Mouse (Mus musculus): ENCODE data around the gene Bub1.

Bub1 gene

DNA sequence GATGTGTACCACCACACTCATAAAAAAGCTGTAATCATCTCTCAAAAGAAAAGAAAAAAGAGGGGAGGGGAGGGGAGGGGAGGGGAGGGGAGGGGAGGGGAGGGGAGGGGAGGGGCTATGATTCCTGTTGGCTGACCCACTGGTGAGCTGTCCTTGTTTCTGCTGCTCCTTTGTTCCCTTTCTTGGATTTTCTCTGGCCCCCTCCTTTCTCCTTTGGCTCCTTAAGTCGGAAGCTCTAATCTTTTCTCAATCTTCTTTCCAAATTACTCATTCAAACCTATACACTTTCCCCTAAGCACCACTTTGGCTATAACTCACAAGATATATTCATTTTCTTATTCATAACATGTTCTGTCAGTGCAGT, 57.1 kb downstream of the Bub1 start:
- DNase-seq (ENCODE audit: low read depth): no peak

DNA sequence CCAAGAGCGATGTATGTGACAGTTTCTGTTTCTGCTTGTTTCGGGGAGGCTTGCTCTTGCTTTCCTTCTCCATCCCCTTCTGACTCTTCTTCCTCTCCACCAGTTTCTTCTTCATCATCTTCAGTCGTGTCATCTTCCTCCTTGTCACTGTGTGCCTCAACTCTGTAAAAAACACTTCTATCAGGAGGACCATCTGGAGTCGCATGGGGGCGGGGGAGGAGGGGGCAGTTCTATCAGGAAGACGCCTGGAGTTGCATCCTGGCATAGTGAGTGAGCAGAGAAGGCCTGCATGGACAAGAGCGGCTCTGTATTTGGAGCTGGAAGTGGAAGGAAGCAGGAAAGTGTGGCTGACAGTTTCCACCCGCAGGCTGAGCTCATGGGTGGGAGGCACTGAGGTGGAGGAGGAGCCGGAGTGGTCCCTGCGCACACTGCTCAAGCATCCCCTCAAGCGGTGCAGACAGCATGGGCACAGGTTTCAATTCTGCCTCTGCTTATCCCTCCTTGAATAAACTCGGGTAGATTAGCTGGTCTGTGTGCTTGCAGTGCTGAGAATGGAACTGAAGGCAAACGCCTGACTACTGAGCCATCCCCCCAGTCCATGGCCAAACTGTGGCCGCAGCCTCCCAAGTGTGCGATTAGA, 57.6 kb downstream of the Bub1 start:
- no peak for DNase-seq (ENCODE audit: low read depth)

DNA sequence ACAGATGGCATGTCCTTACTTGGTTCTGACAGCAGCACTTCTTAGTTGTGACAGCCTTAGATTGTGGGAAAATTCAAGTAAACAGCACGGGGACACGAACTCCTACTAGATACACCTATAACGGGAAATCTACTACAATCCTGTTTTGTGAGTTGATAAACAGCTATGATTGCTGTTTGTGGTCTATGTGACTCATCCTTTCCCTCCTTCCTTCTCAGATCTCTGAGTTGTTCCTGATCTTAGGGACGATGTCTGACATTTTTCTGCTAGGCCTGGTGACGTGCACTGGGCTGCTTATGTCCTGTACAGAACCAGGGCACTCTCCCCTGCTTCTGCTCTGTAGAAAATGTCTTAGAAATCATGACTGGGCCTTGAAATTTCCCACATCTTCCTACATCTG, 70.1 kb downstream of the Bub1 start:
- DNase-seq (ENCODE audit: low read depth): peak; percentile 75

DNA sequence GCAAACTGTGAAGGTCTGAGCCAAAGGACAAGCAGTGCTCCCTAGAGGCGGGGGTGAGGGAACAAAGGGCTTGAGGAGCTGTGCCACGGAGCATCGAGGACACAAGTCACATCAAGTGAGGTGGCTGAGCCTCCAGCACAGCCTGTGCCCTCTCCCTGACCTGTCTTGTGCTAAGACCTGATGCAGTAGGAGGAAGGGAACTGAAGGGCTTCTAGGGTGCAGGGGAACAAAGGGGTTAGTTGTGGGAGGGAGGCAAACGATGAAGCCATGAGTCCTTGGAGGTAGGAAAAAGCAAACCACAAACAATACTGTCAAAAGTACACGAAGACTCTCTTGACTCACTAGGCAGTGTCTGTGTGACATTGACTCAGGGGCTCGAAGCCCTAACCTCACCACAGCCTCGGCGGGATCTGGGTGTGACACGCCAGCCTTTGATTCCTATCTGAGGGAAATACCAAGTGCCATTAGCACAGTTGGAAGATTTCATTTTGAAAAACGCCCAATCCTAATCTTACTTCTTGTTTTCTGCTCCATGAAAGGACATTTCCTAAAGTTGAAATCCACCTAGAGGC, 71.2 kb downstream of the Bub1 start:
- DNase-seq (ENCODE audit: low read depth): peak; percentile 81

DNA sequence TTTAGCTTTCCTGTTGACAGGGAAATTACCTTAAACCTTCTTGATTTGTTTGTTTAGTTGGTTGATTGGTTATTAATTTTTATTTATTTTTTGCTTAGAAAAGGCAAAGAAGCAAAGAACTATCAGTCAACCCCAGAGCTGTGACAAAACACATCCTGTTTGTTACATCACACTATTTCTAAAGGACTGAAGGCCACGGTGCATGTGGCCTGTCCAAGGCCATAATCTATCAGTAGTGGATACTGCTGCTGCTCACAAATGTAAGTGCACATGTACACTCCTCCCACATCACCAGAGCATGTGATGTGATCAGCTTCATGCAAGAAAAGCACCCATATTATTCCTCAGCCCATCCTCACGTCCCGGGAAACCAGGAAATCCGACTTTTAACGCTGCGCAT, 71.7 kb downstream of the Bub1 start:
- peak; percentile 58 for DNase-seq (ENCODE audit: low read depth)

DNA sequence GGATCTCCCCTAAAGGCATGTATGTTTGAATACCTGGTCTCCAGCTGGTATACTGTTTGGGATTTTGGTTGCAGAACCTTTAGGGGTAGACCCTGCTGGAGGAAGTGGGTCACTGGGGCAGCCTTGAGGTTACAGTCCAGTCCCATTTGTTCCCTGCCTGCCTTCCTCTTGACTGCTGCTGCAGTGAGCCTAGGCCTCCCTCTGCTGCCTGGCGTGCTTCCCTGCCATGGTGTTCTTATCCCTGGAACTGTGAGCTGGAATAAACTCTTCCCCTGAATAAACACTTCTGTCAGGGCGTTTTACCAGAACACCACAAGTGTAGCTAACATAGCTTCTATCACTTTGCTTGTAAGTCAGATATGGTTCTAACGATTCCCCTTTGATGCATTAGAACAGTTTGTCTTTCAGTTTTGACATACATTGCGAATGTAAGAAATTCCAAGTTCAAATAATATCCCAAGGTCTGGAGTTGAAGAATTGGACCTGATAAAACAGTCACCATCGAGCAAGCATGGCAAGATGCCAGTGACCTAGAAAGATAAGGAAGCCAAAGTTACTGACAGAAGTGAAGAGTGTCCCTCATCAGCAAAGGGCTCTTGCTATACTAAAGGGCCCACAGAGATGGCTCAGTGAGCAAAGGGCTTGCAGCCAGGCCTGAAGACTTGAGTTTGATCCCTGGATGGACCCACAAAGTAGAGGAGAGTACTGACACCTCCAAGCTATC, 72.3 kb downstream of the Bub1 start:
- peak; percentile 46 for DNase-seq (ENCODE audit: low read depth)

DNA sequence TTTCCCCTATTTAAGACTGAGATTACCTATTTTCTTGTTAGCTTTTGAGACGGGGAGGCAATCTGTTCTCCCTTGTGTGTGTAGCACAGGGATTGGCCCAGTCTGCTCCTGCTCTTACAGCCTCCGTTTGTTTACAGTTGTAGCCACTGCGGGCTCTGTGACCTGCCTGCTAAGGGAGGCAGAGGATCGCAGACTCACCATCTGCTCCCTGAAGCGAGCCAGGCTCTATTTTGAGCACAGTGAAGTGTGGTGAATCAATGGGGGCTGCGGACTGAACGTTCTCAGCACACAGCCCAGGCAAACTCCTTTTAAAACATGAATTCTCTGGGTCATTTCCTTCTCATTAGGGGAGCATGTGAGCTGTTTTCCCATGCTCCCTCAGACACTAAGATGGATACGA, 74.5 kb downstream of the Bub1 start:
- no peak for DNase-seq (ENCODE audit: low read depth)

DNA sequence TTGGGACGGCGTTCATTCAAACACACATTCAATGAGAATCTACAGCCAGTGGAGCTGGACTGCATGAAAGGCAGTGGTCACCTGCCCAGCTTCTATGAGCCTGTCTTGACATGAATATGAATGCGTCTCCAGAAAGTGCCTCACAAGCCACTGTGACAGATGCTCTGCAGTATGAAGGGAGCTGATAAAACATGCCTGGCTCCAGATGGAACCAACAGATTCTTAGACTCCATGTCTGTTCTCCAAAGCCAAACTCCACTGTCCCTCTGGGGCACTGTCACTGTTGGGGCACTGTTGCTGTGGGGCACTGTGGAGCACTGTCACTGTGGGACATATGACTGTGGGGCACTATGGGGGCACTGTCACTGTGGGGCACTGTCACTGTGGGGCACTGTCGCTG, 77.6 kb downstream of the Bub1 start:
- DNase-seq (ENCODE audit: low read depth): no peak

DNA sequence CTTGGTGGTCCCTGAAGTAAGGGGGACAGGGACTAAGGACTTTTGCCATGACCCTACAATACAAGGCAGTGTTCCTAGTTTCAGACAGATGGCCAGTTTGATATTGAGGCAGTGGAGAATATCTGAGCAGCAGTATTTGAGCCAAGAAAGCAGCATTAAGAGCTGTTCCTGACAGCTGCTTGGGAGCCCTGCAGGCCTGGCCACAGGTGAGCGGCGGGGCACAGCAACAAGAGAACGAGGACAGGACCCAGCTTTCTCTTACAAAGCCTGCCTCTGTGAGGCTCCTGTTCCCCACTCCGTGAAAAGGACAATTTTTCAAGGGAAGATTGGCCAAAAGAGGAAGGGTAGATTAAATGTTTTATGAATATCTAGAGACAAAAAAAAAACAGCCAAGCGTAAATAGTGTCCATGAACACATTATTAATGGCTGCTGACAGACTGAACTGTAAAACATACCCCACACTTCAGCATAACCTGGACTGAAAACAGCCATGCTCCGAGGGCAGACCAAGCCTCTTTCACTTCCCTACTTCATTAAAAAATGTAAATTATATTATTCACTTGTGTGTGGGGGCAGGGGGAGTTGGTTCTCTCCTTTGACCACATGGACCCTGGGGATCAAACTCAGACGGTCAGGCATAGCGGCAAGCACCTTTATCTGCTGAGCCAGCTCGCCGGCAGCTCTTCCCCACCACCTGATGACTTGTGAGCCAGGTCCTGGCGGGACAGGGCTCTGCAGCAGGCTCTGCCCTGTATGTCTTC, 79.6 kb downstream of the Bub1 start:
- DNase-seq (ENCODE audit: low read depth): no peak
